Mouse (Mus musculus): ENCODE data around the gene Tmco3. TPM values are rescaled to one million over a fixed set of nuclear protein-coding genes. Genes with fewer than 3 reads are reported as not detected.

Gene Tmco3
- 10 to 100 TPM; 27.1 to 35.5 TPM for total RNA-seq (2021)
- 41.1 and 44.8 TPM in 2 replicates for polyA plus RNA-seq (2012; rRNA removed)
- long read RNA-seq, full-length matches to known transcripts = 22 of 41 reads
- long read RNA-seq, partial matches to known transcripts = 0 of 41 reads
- long read RNA-seq, other reads (novel, unspliced or antisense) = 19 of 41 reads

GRCm38 (mm10) chr8:13287692-13288623, at the start of gene Tmco3, which contains the start of gene Dcun1d2:
Tmco3 (plus strand) TSS chr8:13288190.
Dcun1d2 (minus strand) TSS chr8:13288131.
- peak; percentile 96 for DNase-seq

- no peak for DNase-seq
Measured at GRCm38 (mm10) chr8:13240055-13240454, 47.9 kb upstream of the Tmco3 start.

GRCm38 (mm10) chr8:13240691-13241090, 47.3 kb upstream of the Tmco3 start:
- peak; percentile 27 for DNase-seq

GRCm38 (mm10) chr8:13242985-13243870, 44.8 kb upstream of the Tmco3 start:
- DNase-seq = no peak

DNA sequence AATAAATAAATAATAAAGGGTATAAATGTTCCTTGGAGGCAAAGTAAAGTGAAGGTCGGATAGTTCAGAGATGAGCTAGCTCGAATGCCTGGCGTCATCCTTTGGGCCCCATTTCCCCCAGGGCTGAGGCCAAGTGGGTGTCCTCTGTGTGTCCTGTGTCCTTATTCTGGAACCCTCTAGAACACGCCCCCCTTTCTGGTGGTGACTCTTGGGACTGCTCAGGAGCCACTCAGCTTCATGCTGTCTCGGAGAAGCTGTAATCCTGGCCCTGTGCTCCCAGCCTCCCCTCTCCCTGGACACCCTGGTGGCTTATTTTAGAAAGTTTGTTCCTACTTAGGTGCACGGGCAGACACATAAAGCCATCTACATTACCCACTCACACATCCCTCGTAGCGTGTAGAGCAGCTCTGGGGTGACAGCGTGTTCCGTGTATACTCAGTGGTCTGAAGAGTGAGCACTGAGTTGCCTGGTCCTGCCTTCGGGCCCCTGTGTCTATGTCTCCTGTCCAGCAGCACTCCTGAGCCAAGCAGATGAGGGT, 43.6 kb upstream of the Tmco3 start:
- no peak for DNase-seq

DNA sequence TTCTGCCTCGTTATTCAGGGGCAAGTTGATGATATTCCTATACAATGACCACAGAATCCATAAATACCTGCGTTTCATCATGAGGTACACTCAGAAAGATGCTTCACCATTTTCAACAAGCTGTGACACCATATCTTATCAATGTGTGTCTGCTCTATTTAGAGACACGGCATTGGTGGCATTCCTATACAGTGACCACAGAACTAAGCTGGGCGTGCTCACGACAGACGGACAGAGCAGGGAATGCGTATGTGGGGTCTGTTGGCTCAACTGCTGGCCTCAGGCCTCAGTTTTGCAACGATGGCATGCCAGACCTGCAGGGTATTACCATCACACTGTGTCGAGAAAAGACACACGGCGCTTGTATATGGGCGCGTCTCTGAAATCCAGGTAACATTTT, 35.2 kb upstream of the Tmco3 start:
- DNase-seq = no peak

DNA sequence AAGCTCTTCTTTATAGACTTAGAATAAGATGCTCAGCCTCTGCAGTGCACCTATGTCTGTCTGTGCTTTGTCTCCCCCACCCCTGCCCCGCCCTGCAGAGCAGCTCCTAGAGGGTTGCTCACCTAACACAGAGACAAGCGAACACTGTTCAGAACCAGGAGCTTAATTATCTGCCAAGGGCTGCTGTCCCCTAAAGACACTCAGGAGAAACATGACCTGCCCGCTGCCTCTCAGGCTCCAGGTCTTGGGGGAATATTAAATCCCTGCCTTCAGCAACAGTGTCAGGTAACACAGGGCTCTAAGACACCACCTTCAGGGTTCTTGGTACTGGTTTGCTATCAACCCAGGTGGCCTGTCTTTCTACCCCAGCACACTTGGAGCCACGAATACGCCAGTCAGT, 34.6 kb upstream of the Tmco3 start:
- DNase-seq = no peak

GRCm38 (mm10) chr8:13254019-13254418, 34.0 kb upstream of the Tmco3 start, which contains the start of gene Adprhl1:
Adprhl1 (minus strand) TSS chr8:13254162.
- DNase-seq = peak; percentile 75

DNA sequence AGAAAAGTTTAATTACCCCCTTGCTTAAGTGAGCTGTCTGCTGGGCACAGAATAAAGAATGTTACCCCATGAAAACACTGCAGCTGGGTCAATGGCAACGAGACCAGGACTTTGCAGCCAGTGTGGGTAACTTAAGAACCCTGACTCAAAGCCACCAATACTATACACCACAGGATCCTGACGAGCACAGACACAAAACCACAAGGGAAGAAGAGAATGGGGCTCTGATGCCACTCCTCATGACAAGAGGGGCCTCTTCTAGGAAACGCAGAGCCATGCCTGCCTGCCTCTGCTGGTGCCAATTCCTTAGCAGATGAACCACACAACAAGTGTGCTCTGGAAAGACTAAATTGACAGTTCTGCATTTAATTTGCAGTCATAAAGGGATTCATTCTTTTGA, 24.6 kb upstream of the Tmco3 start:
- DNase-seq = no peak

DNA sequence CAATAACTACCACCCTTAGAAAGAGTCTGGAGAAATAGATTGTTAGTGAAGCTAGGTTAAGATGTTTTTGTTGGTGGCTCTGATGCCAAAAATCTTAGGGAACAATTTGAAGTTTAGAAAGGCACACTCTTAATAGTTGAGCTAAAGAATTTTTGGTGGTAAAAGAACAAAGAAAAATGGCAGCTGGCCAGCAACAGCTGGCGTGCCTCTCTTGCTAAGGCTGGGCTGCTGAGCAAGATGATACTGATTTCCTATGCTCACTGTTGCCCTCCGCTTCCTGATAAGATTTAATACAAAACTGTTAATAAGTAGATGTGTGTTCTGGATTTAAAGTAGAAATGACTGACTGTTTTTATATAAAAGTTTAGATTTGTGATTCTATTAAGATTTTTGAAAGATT, 20.4 kb upstream of the Tmco3 start:
- DNase-seq = no peak

GRCm38 (mm10) chr8:13272834-13273233, 15.2 kb upstream of the Tmco3 start:
- no peak for DNase-seq

GRCm38 (mm10) chr8:13276941-13277447, 11.0 kb upstream of the Tmco3 start:
- no peak for DNase-seq

GRCm38 (mm10) chr8:13283200-13283599, 4.8 kb upstream of the Tmco3 start:
- no peak for DNase-seq

DNA sequence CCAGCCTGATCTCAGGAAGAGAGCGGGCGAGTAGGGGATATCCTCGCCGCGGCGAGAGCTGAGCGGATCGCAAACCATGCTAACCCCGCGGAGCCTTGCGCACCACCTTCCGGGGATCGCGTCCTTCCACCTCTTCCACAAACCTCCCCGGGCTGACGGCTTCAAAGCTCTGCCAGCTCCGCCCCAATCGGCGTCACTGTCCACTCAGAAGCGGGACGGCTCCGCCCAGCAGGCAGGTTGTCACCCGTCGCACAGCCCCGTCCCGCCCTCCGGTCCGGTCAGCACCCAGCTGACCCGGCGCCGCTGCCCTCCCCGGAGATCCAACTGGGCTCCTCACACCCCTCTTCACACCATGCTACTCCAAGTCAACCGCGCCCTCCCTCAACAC, 692 bp upstream of the Tmco3 start:
- peak; percentile 97 for DNase-seq

DNA sequence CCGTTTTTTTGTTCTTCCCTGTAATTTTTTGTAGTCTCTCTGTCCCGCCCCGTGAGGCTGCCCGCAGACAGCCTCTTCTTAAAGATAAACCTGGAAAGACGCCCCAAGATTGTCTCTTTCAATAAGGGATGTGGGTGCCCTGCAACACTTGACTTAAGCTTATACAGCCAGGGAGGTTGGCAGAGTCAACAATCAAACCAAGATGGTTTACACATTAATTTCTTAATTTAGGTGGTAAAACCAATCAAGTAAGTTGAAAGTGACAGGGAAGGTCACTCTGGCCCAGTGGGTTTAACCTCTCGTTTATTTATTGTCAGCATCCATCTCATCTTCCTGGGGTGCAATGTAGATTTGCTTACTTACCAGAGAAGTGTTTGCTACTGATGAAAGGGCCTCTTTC, 656 bp downstream of the Tmco3 start:
- no peak for DNase-seq

DNA sequence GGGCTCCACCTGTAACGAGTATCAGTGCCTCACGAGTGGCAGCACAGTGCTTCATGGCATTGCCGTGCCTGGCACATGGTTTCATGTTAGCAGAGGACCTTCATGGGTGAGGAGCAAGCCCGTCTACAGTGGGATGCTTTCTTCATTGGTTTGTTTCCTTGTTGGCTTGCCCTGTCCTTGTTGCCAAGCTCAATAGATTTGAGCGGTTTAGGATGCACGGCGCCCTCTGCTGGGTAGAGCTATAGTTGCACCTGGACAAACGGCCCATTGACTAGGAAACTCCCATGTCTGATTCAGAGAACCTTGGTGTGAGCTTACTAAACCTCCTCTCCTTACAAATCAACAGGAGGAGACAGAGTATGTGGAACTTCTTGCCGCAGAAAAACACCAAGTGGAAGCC, 4.4 kb downstream of the Tmco3 start:
- peak; percentile 89 for DNase-seq

GRCm38 (mm10) chr8:13293677-13294470, 5.9 kb downstream of the Tmco3 start:
- DNase-seq = no peak

- DNase-seq = no peak
Measured at GRCm38 (mm10) chr8:13299571-13299970, 11.6 kb downstream of the Tmco3 start.

- no peak for DNase-seq
Measured at GRCm38 (mm10) chr8:13301036-13301435, 13.0 kb downstream of the Tmco3 start.

- DNase-seq = no peak
Measured at GRCm38 (mm10) chr8:13305459-13305858, 17.5 kb downstream of the Tmco3 start.

GRCm38 (mm10) chr8:13305884-13306283, 17.9 kb downstream of the Tmco3 start:
- no peak for DNase-seq
